Mouse (Mus musculus) kidney, adult 2 months (tissue): ENCODE results near the gene Zfr.

Experiments used
- CTCF ChIP-seq: fragments of 200-500 bp; conservative IDR thresholded peaks from 2 replicates; pipeline ENCODE4 v1.5.1; 2011; ENCODE audit warnings: low read depth, mild to moderate bottlenecking, control low read depth, low read length, moderate library complexity, mixed read lengths; ENCODE audit not compliant: insufficient read depth, insufficient read length
- POLR2A ChIP-seq: fragments of 200-500 bp; IDR thresholded peaks from one replicate; pipeline ENCODE4 v1.6.1; 2011; ENCODE audit warnings: low read depth, low read length, control low read depth

- 0 out of 2 replicates have a peak, but pooled peaks have one; percentile 13 for TF ChIP-seq CTCF
- TF ChIP-seq POLR2A = no peak
Observed at GRCm38 (mm10) chr15:12201856-12202255, 84.2 kb downstream of the Zfr start.
